Mouse (Mus musculus) cerebellum, adult 9-11 months (tissue): Measurements from ENCODE around the gene Orai1.

Experiments used
- DNase-seq: peaks from one replicate; pipeline ENCODE4 v3.0.0; 2022

Orai1 gene

GRCm38 (mm10) chr5:123075576-123076418, 60.9 kb downstream of the Orai1 start:
- DNase-seq: peak; percentile 96

- no peak for DNase-seq
Measured at GRCm38 (mm10) chr5:123076419-123077281, 61.8 kb downstream of the Orai1 start.

- DNase-seq: no peak
Measured at GRCm38 (mm10) chr5:123079568-123079967, 64.7 kb downstream of the Orai1 start.

- DNase-seq: no peak
Measured at GRCm38 (mm10) chr5:123080041-123080440, 65.2 kb downstream of the Orai1 start.
